Mouse (Mus musculus) limb, embryonic 12.5 days (tissue): ENCODE measurements at regions not wholly inside any gene's neighbourhood (a gene's known extent, or its start where the extent isn't known, plus 50 kb on each side); places are given as distances from the start of the nearest gene placed in this dataset.
"Not testable (repeated sequence)": the region's sequence is repeated elsewhere in the genome, so short reads cannot be mapped to it uniquely, and the experiment has no call there.

Experiments used
- ATAC-seq: fragments of 200-750 bp; cut with Nextera tagmentation; 2 replicates; pipeline ENCODE4 v1.8.0; 2017; ENCODE audit warnings: low read depth, moderate TSS enrichment; ENCODE audit not compliant: insufficient number of reproducible peaks, insufficient read depth, low FRiP score, low TSS enrichment
- H3K27ac ChIP-seq: fragments of 300-500 bp; sonication (generic); 2 replicates; pipeline ENCODE4 v1.5.1; 2016; ENCODE audit warnings: mild to moderate bottlenecking, moderate library complexity
- H3K27me3 ChIP-seq: fragments of 300-500 bp; sonication (generic); 2 replicates; pipeline ENCODE4 v1.6.1; 2016; ENCODE audit warnings: mild to moderate bottlenecking, moderate library complexity
- H3K36me3 ChIP-seq: fragments of 300-500 bp; sonication (generic); 2 replicates; pipeline ENCODE4 v1.6.1; 2016; ENCODE audit warnings: mild to moderate bottlenecking, moderate library complexity
- H3K4me1 ChIP-seq: fragments of 300-500 bp; sonication (generic); replicated peaks from 2 replicates; pipeline ENCODE4 v1.6.1; 2016
- H3K4me2 ChIP-seq: fragments of 300-500 bp; sonication (generic); 2 replicates; pipeline ENCODE4 v1.6.1; 2016; ENCODE audit warnings: mild to moderate bottlenecking, moderate library complexity
- H3K4me3 ChIP-seq: fragments of 300-500 bp; sonication (generic); replicated peaks from 2 replicates; pipeline ENCODE4 v1.5.1; 2016; ENCODE audit warnings: mild to moderate bottlenecking
- H3K9ac ChIP-seq: fragments of 300-500 bp; sonication (generic); replicated peaks from 2 replicates; pipeline ENCODE4 v1.6.1; 2016; ENCODE audit warnings: mild to moderate bottlenecking, moderate library complexity
- H3K9me3 ChIP-seq: fragments of 300-500 bp; sonication (generic); 2 replicates; pipeline ENCODE4 v1.6.1; 2016; ENCODE audit warnings: mild to moderate bottlenecking, moderate library complexity
- WGBS: fragments of 180-500 bp; shearing (Covaris S2); methylation state at CpG from one replicate; pipeline ENCODE4 v1.1.7; 2016; 5-methylcytosine and 5-hydroxymethylcytosine counted together

- no peaks in the 10 kb centered on the region for H3K36me3 ChIP-seq
- ATAC-seq, result no peak
- 28% methylated on average over 19 of the region's 19 CpGs for WGBS
- no peaks in the 10 kb centered on the region for H3K9me3 ChIP-seq
- peaks cover 5% of the 10 kb centered on the region for H3K27me3 ChIP-seq
- H3K4me3 ChIP-seq, result peak overlapping the region; percentile 9; the same call in 1 of the 2 replicates
- H3K4me1 ChIP-seq, result peaks cover 22% of the 10 kb centered on the region
- H3K4me2 ChIP-seq, result peak overlapping the region; percentile 37
- no peak overlapping the region for H3K9ac ChIP-seq
- 0 out of 2 replicates have a peak overlapping the region, but pooled peaks have one; percentile 12 for H3K27ac ChIP-seq
Measured at GRCm38 (mm10) chr2:129911203-129911921, 100.8 kb upstream of the Tgm3 start.

GRCm38 (mm10) chr2:129912556-129912955 lies 99.6 kb upstream of the Tgm3 start:
- WGBS, result 37% methylated on average over 8 of the region's 8 CpGs
- Histone ChIP-seq H3K9ac (no peak overlapping the region), H3K4me2 (no peak overlapping the region), H3K27me3 (peaks cover 5% of the 10 kb centered on the region; the same call in 1 of the 2 replicates), H3K4me3 (no peak overlapping the region), H3K36me3 (no peaks in the 10 kb centered on the region), H3K27ac (no peak overlapping the region), H3K4me1 (peaks cover 22% of the 10 kb centered on the region), H3K9me3 (no peaks in the 10 kb centered on the region)
- no peak for ATAC-seq

GRCm38 (mm10) chr2:129914261-129914660 lies 97.9 kb upstream of the Tgm3 start:
- Histone ChIP-seq H3K9ac (no peak overlapping the region), H3K4me3 (no peak overlapping the region), H3K27me3 (peaks cover 1% of the 10 kb centered on the region; the same call in 1 of the 2 replicates), H3K9me3 (no peaks in the 10 kb centered on the region), H3K27ac (no peak overlapping the region), H3K4me1 (peaks cover 13% of the 10 kb centered on the region), H3K36me3 (no peaks in the 10 kb centered on the region), H3K4me2 (no peak overlapping the region)
- no peak for ATAC-seq
- WGBS, result 83% methylated on average over 8 of the region's 8 CpGs

GRCm38 (mm10) chr2:129916411-129916810 lies 95.7 kb upstream of the Tgm3 start:
- Histone ChIP-seq H3K4me3 (no peak overlapping the region), H3K36me3 (no peaks in the 10 kb centered on the region), H3K27ac (no peak overlapping the region), H3K4me1 (peaks cover 4% of the 10 kb centered on the region), H3K9ac (no peak overlapping the region), H3K4me2 (no peak overlapping the region), H3K9me3 (no peaks in the 10 kb centered on the region), H3K27me3 (no peaks in the 10 kb centered on the region)
- no peak for ATAC-seq
- WGBS, result 92% methylated on average over 7 of the region's 7 CpGs

GRCm38 (mm10) chr2:129918141-129918790 lies 93.9 kb upstream of the Tgm3 start:
- Histone ChIP-seq H3K9me3 (no peaks in the 10 kb centered on the region), H3K4me1 (peaks cover 6% of the 10 kb centered on the region; the same call in 1 of the 2 replicates), H3K36me3 (no peaks in the 10 kb centered on the region), H3K27me3 (no peaks in the 10 kb centered on the region), H3K4me2 (no peak overlapping the region), H3K27ac (no peak overlapping the region), H3K4me3 (no peak overlapping the region), H3K9ac (no peak overlapping the region)
- WGBS, result 85% methylated on average over 9 of the region's 9 CpGs
- ATAC-seq, result no peak

GRCm38 (mm10) chr2:129919551-129919950 lies 92.6 kb upstream of the Tgm3 start:
- no peak overlapping the region for H3K9ac ChIP-seq
- no peak overlapping the region for H3K4me3 ChIP-seq
- no peaks in the 10 kb centered on the region for H3K27me3 ChIP-seq
- WGBS, result 89% methylated on average over 4 of the region's 4 CpGs
- H3K36me3 ChIP-seq, result no peaks in the 10 kb centered on the region
- H3K4me1 ChIP-seq, result peaks cover 6% of the 10 kb centered on the region; the same call in 1 of the 2 replicates
- no peaks in the 10 kb centered on the region for H3K9me3 ChIP-seq
- no peak for ATAC-seq
- H3K27ac ChIP-seq, result no peak overlapping the region
- no peak overlapping the region for H3K4me2 ChIP-seq

GRCm38 (mm10) chr2:129927218-129927617 lies 84.9 kb upstream of the Tgm3 start:
- no peak for ATAC-seq
- Histone ChIP-seq H3K36me3 (no peaks in the 10 kb centered on the region), H3K4me2 (no peak overlapping the region), H3K27ac (no peak overlapping the region), H3K9ac (no peak overlapping the region), H3K9me3 (no peaks in the 10 kb centered on the region), H3K4me1 (no peaks in the 10 kb centered on the region), H3K4me3 (no peak overlapping the region), H3K27me3 (no peaks in the 10 kb centered on the region)
- WGBS, result 81% methylated on average over 2 of the region's 2 CpGs

GRCm38 (mm10) chr2:129933578-129933977 lies 78.6 kb upstream of the Tgm3 start:
- no peak for ATAC-seq
- 79% methylated on average over 1 of the region's 1 CpGs for WGBS
- Histone ChIP-seq H3K4me3 (no peak overlapping the region), H3K27ac (no peak overlapping the region), H3K27me3 (no peaks in the 10 kb centered on the region), H3K9me3 (no peaks in the 10 kb centered on the region), H3K4me1 (no peaks in the 10 kb centered on the region), H3K4me2 (no peak overlapping the region), H3K9ac (no peak overlapping the region), H3K36me3 (no peaks in the 10 kb centered on the region)

- no peak overlapping the region for H3K4me2 ChIP-seq
- no peak overlapping the region for H3K4me3 ChIP-seq
- H3K27me3 ChIP-seq, result no peaks in the 10 kb centered on the region
- no peak overlapping the region for H3K27ac ChIP-seq
- no peak overlapping the region for H3K9ac ChIP-seq
- H3K4me1 ChIP-seq, result 0 out of 2 replicates have a peak, but pooled peaks cover 3% of the 10 kb centered on the region
- no peak for ATAC-seq
- 90% methylated on average over 4 of the region's 4 CpGs for WGBS
- H3K36me3 ChIP-seq, result no peaks in the 10 kb centered on the region
- no peaks in the 10 kb centered on the region for H3K9me3 ChIP-seq
Measured at GRCm38 (mm10) chr2:129942824-129943223, 69.3 kb upstream of the Tgm3 start.

- peak overlapping the region; percentile 26 for H3K4me3 ChIP-seq
- H3K4me1 ChIP-seq, result 0 out of 2 replicates have a peak, but pooled peaks cover 8% of the 10 kb centered on the region
- no peaks in the 10 kb centered on the region for H3K36me3 ChIP-seq
- whole genome bisulfite sequencing, result 47% methylated on average over 20 of the region's 20 CpGs
- H3K9ac ChIP-seq, result no peak overlapping the region
- ATAC-seq, result no peak
- H3K27me3 ChIP-seq, result no peaks in the 10 kb centered on the region
- H3K9me3 ChIP-seq, result no peaks in the 10 kb centered on the region
- H3K4me2 ChIP-seq, result peak overlapping the region; percentile 44
- H3K27ac ChIP-seq, result no peak overlapping the region
Measured at GRCm38 (mm10) chr2:129947847-129948553, 64.1 kb upstream of the Tgm3 start.

GRCm38 (mm10) chr2:129949786-129950185 lies 62.4 kb upstream of the Tgm3 start:
- H3K9me3 ChIP-seq, H3K27ac ChIP-seq, H3K9ac ChIP-seq, H3K27me3 ChIP-seq, H3K4me2 ChIP-seq, H3K36me3 ChIP-seq, ATAC-seq, H3K4me3 ChIP-seq, H3K4me1 ChIP-seq: not testable (repeated sequence)
- WGBS, result 86% methylated on average over 6 of the region's 6 CpGs
